Mouse (Mus musculus) thymus, adult 2 months (tissue): ENCODE data around the gene Ror1. TPM values are rescaled to one million over a fixed set of nuclear protein-coding genes. Genes with fewer than 3 reads are reported as not detected.

Experiments
- DNase-seq: peaks from one replicate; pipeline ENCODE4 v3.0.0; 2021
- H3K27ac ChIP-seq: fragments of 200-500 bp; 2 replicates; pipeline ENCODE4 v1.5.1; 2012; ENCODE audit warnings: low read length, control low read depth; ENCODE audit not compliant: control insufficient read depth, insufficient read depth
- H3K27me3 ChIP-seq: fragments of 200-500 bp; 2 replicates; pipeline ENCODE4 v1.6.1; 2012; ENCODE audit warnings: mild to moderate bottlenecking, low read length, moderate library complexity, mixed read lengths; ENCODE audit not compliant: control insufficient read depth, insufficient read depth
- H3K36me3 ChIP-seq: fragments of 200-500 bp; 2 replicates; pipeline ENCODE4 v1.6.1; 2012; ENCODE audit warnings: mild to moderate bottlenecking, low read length, moderate library complexity; ENCODE audit not compliant: control insufficient read depth, insufficient read depth
- H3K4me1 ChIP-seq: fragments of 200-500 bp; replicated peaks from 2 replicates; pipeline ENCODE4 v1.6.1; 2012; ENCODE audit warnings: low read length; ENCODE audit not compliant: control insufficient read depth, insufficient read depth
- H3K4me3 ChIP-seq: fragments of 200-500 bp; 2 replicates; pipeline ENCODE4 v1.5.1; 2012; ENCODE audit warnings: mild to moderate bottlenecking, low read length, control low read depth, moderate library complexity; ENCODE audit not compliant: control insufficient read depth, insufficient read depth
- CTCF ChIP-seq: fragments of 200-500 bp; IDR thresholded peaks from 2 replicates; pipeline ENCODE4 v1.5.1; 2012; ENCODE audit warnings: mild to moderate bottlenecking, control low read depth, low read length, moderate library complexity, borderline replicate concordance; ENCODE audit not compliant: control insufficient read depth, poor library complexity, insufficient read depth; ENCODE audit errors: extremely low read depth
- POLR2A ChIP-seq: fragments of 200-500 bp; IDR thresholded peaks from 2 replicates; pipeline ENCODE4 v1.6.1; 2012; ENCODE audit warnings: mild to moderate bottlenecking, low read length, control low read depth, moderate library complexity; ENCODE audit not compliant: control insufficient read depth, poor library complexity, insufficient read depth; ENCODE audit errors: extremely low read depth
- WGBS: fragments of 180-500 bp; shearing (Covaris S2); methylation state at CpG from one replicate; pipeline ENCODE4 v1.1.7; 2018; 5-methylcytosine and 5-hydroxymethylcytosine counted together
- polyA plus RNA-seq: library from polyadenylated mRNA; depleted of rRNA; stranded (reverse); fragments of >200 nt; gene quantifications from 2 replicates; pipeline ENCODE4 v1.2.3, GENCODE M21; 2012

Gene Ror1
- polyA plus RNA-seq, 1 experiment: 0.84 TPM

DNA sequence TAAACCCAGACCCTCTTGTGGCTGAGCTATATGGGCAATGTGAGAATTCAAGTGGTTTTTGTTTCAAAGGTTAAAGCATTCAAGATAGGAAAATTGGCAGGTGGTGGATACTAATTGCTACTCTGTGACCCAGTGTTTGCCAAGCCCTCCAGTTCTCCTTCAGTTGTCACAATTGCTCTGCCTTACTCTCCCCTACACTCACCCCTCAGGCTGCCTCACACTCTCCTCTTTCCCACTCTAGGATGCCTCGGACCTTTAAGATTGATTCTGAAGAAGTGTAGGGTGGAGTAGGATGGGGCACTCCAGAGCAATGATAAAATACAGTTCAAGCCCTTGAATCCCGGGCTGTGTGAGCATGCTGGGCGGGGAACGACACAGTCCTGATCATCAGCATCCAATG lies 278.2 kb downstream of the Ror1 start:
- no peak for TF ChIP-seq CTCF
- no peak for TF ChIP-seq POLR2A
- no peak for DNase-seq
- WGBS: 92% methylated on average over 4 of the region's 4 CpGs
- Histone ChIP-seq H3K27ac (no peak overlapping the region), H3K27me3 (no peaks in the 10 kb centered on the region), H3K36me3 (no peaks in the 10 kb centered on the region), H3K4me1 (no peaks in the 10 kb centered on the region), H3K4me3 (no peak overlapping the region)

DNA sequence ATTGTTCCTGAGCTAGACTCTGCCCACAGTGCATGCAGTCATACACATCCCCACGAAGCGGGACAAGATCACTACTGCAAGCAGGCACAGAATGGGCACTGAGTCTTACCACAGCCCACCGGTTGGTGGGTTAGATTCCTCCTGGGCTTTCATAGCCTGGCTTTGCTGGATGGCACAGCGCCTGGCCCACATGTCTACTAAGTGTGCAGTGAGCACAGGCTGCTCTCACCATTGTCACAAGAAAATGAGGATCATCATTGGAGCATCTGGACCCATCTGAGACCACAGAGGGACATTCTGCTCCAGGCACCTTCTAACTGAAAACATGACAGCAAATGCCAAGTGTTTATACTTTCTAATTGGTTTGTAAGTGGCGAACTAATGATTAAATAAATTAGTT lies 279.7 kb downstream of the Ror1 start:
- TF ChIP-seq POLR2A (no peak), CTCF (no peak)
- 94% methylated on average over 5 of the region's 5 CpGs for WGBS
- no peak for DNase-seq

DNA sequence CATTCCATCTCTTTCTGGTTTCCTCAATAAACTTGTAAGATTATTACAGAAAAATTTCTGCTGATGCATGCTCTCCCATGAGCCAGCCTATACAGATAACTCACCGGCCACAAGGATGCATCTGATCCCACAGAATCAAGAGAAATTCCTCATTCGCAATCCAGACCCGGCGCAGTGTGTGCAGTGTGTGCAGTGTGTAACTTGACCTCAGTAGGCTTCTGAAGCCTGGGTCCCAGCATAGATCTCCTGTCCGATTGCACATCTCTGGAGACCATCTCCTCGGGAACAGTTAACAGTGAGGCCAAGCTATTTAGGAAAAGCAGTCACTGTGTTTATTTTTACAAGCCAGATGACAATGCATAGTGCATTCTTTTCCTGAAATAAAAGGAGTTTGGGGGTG lies 280.6 kb downstream of the Ror1 start:
- Histone ChIP-seq H3K4me1 (no peaks in the 10 kb centered on the region), H3K27me3 (no peaks in the 10 kb centered on the region), H3K36me3 (no peaks in the 10 kb centered on the region), H3K4me3 (no peak overlapping the region), H3K27ac (no peak overlapping the region)
- no peak for DNase-seq
- TF ChIP-seq POLR2A (no peak), CTCF (no peak)
- 91% methylated on average over 6 of the region's 6 CpGs for WGBS

More for the DNA sequence above, 279.7 kb downstream of the Ror1 start:
- Histone ChIP-seq H3K27me3 (no peaks in the 10 kb centered on the region), H3K4me3 (no peak overlapping the region), H3K27ac (no peak overlapping the region), H3K4me1 (no peaks in the 10 kb centered on the region), H3K36me3 (no peaks in the 10 kb centered on the region)

DNA sequence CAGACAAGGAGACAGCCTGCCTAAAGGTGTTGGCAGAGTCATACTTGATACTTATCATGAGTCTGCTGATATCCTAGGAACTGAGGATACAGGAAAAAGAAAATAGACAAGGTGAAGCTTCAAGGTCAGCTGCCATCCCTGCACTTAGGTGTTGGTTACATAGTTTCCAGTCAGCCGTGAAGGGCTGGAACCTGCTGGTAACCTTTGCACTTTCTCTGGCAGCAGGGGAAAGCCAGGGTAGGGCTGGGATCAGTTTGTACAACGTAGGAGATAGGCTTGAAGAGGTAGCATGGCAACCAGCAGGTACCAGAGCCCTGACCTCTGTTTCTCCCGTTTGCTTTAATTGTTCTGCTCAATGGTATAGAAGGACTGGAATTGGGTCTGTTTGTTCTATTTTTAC lies 281.6 kb downstream of the Ror1 start:
- no peak overlapping the region for H3K27ac ChIP-seq
- 88% methylated on average over 3 of the region's 3 CpGs for WGBS

DNA sequence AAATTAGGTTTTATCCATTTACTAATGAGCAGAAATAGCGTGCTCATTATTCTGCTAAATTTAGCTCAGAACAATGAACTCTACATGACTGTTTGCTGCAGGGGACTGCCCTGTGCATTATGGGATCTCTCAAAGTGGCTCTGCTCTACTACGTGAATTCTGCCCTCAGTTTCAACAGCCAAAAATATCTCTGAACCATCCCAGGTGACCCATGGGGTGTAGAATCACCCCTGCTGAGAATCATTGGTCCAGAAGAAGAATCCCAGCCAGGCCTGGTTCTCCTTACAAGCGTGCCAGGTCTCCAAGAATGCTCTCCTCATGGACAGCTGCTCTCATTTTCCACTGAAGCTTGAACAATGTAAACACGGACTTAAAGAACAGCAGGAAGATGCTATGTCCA lies 282.4 kb downstream of the Ror1 start:
- H3K36me3 ChIP-seq: no peaks in the 10 kb centered on the region
- TF ChIP-seq POLR2A (no peak), CTCF (no peak)
- no peak overlapping the region for H3K4me3 ChIP-seq
- no peaks in the 10 kb centered on the region for H3K4me1 ChIP-seq
- no peak overlapping the region for H3K27ac ChIP-seq
- no peak for DNase-seq
- 97% methylated on average over 4 of the region's 4 CpGs for WGBS
- H3K27me3 ChIP-seq: no peaks in the 10 kb centered on the region

More for the DNA sequence above, 281.6 kb downstream of the Ror1 start:
- no peaks in the 10 kb centered on the region for H3K27me3 ChIP-seq
- no peaks in the 10 kb centered on the region for H3K4me1 ChIP-seq
- no peak for DNase-seq
- no peaks in the 10 kb centered on the region for H3K36me3 ChIP-seq
- H3K4me3 ChIP-seq: no peak overlapping the region
- TF ChIP-seq CTCF (no peak), POLR2A (no peak)

DNA sequence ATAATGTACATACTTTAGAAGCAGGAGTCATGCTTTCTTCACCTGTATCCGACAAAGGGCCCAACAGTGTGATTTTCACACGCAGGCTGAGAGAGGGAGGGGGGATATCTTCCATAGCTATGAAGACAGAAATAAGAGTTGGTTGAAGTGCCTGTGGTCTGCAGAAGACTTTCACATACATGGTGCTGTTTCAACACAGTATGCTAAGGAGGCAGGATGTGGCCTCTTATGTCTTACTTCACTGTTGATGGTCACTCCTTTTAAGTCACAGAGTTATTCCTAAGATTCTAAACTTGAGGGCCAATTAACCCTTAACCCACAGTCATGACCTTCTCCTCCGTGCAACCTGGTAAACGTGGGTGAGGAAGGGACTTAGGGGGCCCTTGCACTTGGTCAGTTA lies 286.2 kb downstream of the Ror1 start:
- 0 out of 2 replicates have a peak, but pooled peaks cover 4% of the 10 kb centered on the region for H3K4me1 ChIP-seq
- no peak overlapping the region for H3K27ac ChIP-seq
- TF ChIP-seq CTCF: no peak
- no peak for TF ChIP-seq POLR2A
- DNase-seq: no peak
- H3K4me3 ChIP-seq: no peak overlapping the region
- 90% methylated on average over 4 of the region's 4 CpGs for WGBS
- no peaks in the 10 kb centered on the region for H3K36me3 ChIP-seq
- no peaks in the 10 kb centered on the region for H3K27me3 ChIP-seq

DNA sequence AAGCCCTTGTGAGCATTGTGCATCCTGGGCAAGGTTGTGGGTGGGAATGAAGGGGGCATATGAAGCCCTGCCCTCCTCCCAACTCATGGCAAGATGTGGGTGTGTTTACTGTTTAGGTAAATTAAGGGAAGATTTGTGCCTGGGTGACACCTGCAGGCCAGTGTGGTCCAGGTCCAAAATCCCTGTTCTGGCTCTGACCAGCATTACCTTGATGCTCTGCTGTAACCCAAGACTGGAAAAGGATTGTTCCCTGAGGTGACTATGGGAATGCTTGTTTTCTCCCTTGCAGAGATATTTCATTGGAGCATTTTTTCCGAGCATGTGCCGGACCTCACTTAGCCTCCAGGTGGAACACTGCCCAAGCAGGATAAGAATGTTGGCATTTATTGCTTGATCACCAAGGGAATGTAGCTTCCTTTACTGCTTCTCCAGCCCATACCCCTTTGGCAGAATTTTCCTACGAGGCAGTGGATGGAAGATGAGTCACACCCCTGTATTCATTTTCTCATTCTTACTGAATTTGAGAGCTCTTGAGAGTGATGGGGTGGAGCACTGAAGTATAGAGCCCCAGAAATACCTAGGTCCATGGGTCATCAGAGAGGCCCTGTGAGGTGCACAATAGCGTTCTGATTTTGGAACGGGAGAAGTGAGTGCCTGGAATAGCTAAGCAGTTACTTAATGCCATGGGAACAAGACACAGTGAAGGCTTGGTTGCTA lies 290.8 kb downstream of the Ror1 start:
- Histone ChIP-seq H3K4me3 (no peak overlapping the region), H3K4me1 (0 out of 2 replicates have a peak, but pooled peaks cover 4% of the 10 kb centered on the region), H3K27ac (no peak overlapping the region), H3K27me3 (no peaks in the 10 kb centered on the region), H3K36me3 (no peaks in the 10 kb centered on the region)
- no peak for TF ChIP-seq CTCF
- no peak for TF ChIP-seq POLR2A
- 90% methylated on average over 5 of the region's 5 CpGs for WGBS
- DNase-seq: no peak
